Mouse (Mus musculus) heart, adult 2 months (tissue): Measurements from ENCODE around the gene LTO1.

Experiments used
- CTCF ChIP-seq: fragments of 200-600 bp; IDR thresholded peaks from 2 replicates; pipeline ENCODE4 v1.8.1; 2022; ENCODE audit warnings: antibody characterized with exemption, mild to moderate bottlenecking, moderate library complexity
- EP300 ChIP-seq: fragments of 200-500 bp; IDR thresholded peaks from 2 replicates; pipeline ENCODE4 v1.6.1; 2011; ENCODE audit warnings: low read depth, low read length, control low read depth; ENCODE audit not compliant: insufficient read depth
- POLR2A ChIP-seq: fragments of 200-500 bp; IDR thresholded peaks from 2 replicates; pipeline ENCODE4 v1.6.1; 2011; ENCODE audit warnings: mild to moderate bottlenecking, low read depth, low read length, control low read depth; ENCODE audit not compliant: insufficient read depth

- TF ChIP-seq EP300 (no peak), CTCF (no peak), POLR2A (no peak)
Measured at GRCm38 (mm10) chr7:144872420-144872819, 42.5 kb upstream of the LTO1 start.
